Mouse (Mus musculus): ENCODE data around the gene Cc2d2a.

GRCm38 (mm10) chr5:43673083-43673482, 10.9 kb downstream of the Cc2d2a start:
- no peak for TF ChIP-seq TAL1 (IDR thresholded peaks at IDR 0.05; ENCODE audit: low read length)
- no peak for TF ChIP-seq GATA1 (IDR thresholded peaks at IDR 0.05; ENCODE audit: low read length)

Measured in erythroblast, embryonic 14.5 days (primary cell).